Mouse (Mus musculus) ES-Bruce4 (cell line): ENCODE data around the gene Mocs2.

ENCODE experiments used
- CTCF ChIP-seq: IDR thresholded peaks from one replicate; pipeline ENCODE4 v1.8.1; 2011; ENCODE audit warnings: low read depth, low read length
- EP300 ChIP-seq: IDR thresholded peaks from 2 replicates; pipeline ENCODE4 v1.6.1; 2011; ENCODE audit warnings: low read depth, low read length; ENCODE audit not compliant: insufficient read depth

GRCm38 (mm10) chr13:114848945-114849344 is 30.9 kb downstream of the Mocs2 start:
- TF ChIP-seq EP300 = no peak
- TF ChIP-seq CTCF = no peak
